Mouse (Mus musculus): ENCODE measurements around the gene Noxred1. TPM values are rescaled to one million over a fixed set of nuclear protein-coding genes. Genes with fewer than 3 reads are reported as not detected.

Noxred1 gene
- total RNA-seq, 2 experiments from 2014 or later: 0.33 to 0.66 TPM

Small RNAs within 50 kb of the gene (microRNA-seq; reads per million reads assigned to microRNA genes)
- 0 reads per million in 2 experiments for gene Gm47293

Other genes with a start within 250 kb of the Noxred1 start
- gene Zdhhc22, start 248.3 kb downstream of the Noxred1 start, total RNA-seq (2021): not detected
- under 1 TPM in 1 of 2 experiments, not detected in 1; 0.07 TPM for gene Tmem63c, start 217.4 kb downstream of the Noxred1 start, total RNA-seq (2021)
- gene Ngb, start 136.2 kb downstream of the Noxred1 start, total RNA-seq (2021): not detected
- gene Gstz1, start 91.6 kb downstream of the Noxred1 start, total RNA-seq (2021): 10 to 100 TPM; 48.1 to 53.0 TPM
- gene Pomt2, start 90.8 kb downstream of the Noxred1 start, total RNA-seq (2021): 10 to 100 TPM; 11.5 to 11.9 TPM
- under 1 TPM; 0.32 to 0.57 TPM for gene Samd15, start 39.0 kb downstream of the Noxred1 start, total RNA-seq (2021)
- gene Tmed8, start 38.3 kb downstream of the Noxred1 start, total RNA-seq (2021): 1 to 10 TPM; 5.4 to 6.0 TPM
- gene Vipas39, start 27.5 kb upstream of the Noxred1 start, total RNA-seq (2021): 10 to 100 TPM; 28.9 to 29.8 TPM
- 100 to 1,000 TPM; 103 to 107 TPM for gene Ahsa1, start 27.7 kb upstream of the Noxred1 start, total RNA-seq (2021)
- gene Ism2, start 61.0 kb upstream of the Noxred1 start, total RNA-seq (2021): under 1 TPM in 1 of 2 experiments, not detected in 1; 0.15 TPM
- 10 to 100 TPM; 39.4 to 43.5 TPM for gene Sptlc2, start 149.6 kb upstream of the Noxred1 start, total RNA-seq (2021)
- gene Slirp, start 205.2 kb upstream of the Noxred1 start, total RNA-seq (2021): 100 to 1,000 TPM; 140 to 162 TPM
- 10 to 100 TPM; 11.2 to 12.9 TPM for gene Alkbh1, start 205.3 kb upstream of the Noxred1 start, total RNA-seq (2021)
- gene Snw1, start 233.5 kb upstream of the Noxred1 start, total RNA-seq (2021): 10 to 100 TPM; 40.5 to 42.8 TPM

Measured in heart, postnatal 14 days (tissue).